Mouse (Mus musculus) gastrocnemius, postnatal 25 days (tissue): Measurements from ENCODE around the gene Gm20388. TPM values are rescaled to one million over a fixed set of nuclear protein-coding genes. Genes with fewer than 3 reads are reported as not detected.
A peak's percentile ranks its signal among the peaks of the same experiment; 100 is the strongest.

Source experiments
- DNase-seq: peaks from one replicate; pipeline ENCODE4 v3.0.0; 2022
- total RNA-seq, 2 experiments: library from RNA; stranded (reverse); gene quantifications; 1 replicate in 1 of 2; 2 replicates in 1 of 2; pipeline ENCODE4 v1.2.3; 2021

Gm20388 gene
- total RNA-seq, 2 experiments from 2014 or later, result 6.7 TPM; not detected in 1

GRCm38 (mm10) chr8:123292785-123293184, 3382.1 kb downstream of the Gm20388 start:
- DNase-seq, result no peak

GRCm38 (mm10) chr8:123298301-123298700, 3387.7 kb downstream of the Gm20388 start:
- no peak for DNase-seq

DNA sequence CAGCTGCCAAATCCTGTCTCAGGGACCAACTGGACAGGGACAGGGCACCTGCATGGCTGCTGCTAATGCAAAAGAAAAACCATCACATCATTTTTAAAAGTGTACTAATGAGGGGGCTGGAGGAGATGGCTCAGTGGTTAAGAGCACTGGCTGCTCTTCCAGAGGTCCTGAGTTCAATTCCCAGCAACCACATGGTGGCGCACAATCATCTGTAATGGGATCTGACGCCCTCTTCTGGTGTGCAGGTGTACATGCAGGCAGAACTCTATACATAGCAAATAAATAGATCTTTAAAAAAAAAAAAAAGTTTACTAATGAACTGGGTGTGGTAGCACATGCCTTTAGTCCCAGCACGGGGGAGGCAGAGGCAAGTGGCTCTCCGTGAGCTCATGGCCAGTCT, 3398.1 kb downstream of the Gm20388 start:
- no peak for DNase-seq

GRCm38 (mm10) chr8:123317781-123318466, 3407.3 kb downstream of the Gm20388 start:
- no peak for DNase-seq

GRCm38 (mm10) chr8:123318467-123318911, 3407.8 kb downstream of the Gm20388 start, which contains the start of gene Fanca:
Fanca (minus strand) TSS chr8:123318576.
- DNase-seq, result peak; percentile 93

DNA sequence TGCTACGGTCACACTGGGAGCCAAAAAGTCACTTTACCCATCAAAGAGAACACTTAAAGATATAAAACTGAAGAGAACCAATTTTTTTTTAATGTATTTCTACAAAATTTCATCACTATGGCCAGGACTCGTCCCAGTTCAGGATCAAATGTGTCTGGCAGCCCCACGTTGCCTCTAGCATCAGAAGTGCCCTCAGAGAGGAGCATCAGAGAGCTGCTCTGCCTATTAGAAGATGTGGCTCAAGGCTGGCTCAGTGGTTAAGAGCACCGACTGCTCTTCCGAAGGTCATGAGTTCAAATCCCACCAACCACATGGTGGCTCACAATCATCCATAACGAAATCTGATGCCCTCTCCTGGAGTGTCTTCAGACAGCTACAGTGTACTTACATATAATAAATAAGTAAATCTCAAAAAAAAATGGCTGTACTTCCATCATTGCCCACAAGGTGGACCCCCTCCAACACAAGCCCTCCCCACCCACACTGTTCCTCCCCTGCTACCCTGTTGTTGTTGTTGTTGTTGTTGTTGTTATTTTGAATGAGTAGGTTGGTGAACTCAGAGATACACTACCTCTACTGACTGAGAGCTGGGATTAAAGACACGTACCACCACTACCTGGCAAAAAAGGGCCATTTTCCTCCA, 3409.0 kb downstream of the Gm20388 start:
- DNase-seq, result no peak

DNA sequence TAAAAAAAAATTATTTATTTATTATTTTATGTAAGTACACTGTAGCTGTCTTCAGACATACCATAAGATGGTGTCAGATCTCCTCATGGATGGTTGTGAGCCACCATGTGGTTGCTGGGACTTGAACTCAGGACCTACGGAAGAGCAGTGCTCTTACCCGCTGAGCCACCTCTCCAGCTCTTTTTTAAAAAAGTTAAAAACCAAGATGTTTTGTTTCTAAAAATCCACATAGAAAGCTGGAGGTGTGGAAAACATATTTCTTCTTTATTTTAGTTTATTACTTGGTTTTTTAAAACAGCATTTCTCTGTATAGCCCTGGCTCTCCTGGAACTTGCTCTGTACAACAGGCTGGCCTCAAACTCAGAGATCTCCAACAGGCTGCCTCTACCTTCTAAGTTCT, 3417.9 kb downstream of the Gm20388 start:
- no peak for DNase-seq

GRCm38 (mm10) chr8:123329350-123329749, 3418.7 kb downstream of the Gm20388 start:
- no peak for DNase-seq

GRCm38 (mm10) chr8:123329961-123330360, 3419.3 kb downstream of the Gm20388 start:
- no peak for DNase-seq

- no peak for DNase-seq
These were observed 3420.1 kb downstream of the Gm20388 start for GRCm38 (mm10) chr8:123330701-123331100.

DNA sequence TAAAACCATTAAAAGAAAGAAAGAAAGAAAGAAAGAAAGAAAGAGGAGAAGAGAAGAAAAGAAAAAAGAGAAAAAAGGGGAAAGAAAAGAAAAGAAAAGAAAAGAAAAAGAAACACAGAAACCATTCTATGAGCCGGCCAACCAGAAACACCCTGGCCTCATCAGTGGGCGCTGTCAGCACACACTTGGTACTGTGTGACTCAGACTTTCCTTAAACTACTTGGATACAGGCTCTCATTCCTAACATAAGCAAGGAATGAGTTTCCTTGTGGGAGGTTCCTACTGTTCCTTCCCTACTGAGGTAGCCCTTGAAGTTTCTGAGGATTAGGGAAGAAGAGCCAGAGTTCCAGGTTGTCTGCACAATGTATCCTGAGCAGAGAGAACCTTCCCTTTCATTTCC, 3420.7 kb downstream of the Gm20388 start:
- no peak for DNase-seq

GRCm38 (mm10) chr8:123331810-123332209, 3421.2 kb downstream of the Gm20388 start:
- DNase-seq, result no peak

DNA sequence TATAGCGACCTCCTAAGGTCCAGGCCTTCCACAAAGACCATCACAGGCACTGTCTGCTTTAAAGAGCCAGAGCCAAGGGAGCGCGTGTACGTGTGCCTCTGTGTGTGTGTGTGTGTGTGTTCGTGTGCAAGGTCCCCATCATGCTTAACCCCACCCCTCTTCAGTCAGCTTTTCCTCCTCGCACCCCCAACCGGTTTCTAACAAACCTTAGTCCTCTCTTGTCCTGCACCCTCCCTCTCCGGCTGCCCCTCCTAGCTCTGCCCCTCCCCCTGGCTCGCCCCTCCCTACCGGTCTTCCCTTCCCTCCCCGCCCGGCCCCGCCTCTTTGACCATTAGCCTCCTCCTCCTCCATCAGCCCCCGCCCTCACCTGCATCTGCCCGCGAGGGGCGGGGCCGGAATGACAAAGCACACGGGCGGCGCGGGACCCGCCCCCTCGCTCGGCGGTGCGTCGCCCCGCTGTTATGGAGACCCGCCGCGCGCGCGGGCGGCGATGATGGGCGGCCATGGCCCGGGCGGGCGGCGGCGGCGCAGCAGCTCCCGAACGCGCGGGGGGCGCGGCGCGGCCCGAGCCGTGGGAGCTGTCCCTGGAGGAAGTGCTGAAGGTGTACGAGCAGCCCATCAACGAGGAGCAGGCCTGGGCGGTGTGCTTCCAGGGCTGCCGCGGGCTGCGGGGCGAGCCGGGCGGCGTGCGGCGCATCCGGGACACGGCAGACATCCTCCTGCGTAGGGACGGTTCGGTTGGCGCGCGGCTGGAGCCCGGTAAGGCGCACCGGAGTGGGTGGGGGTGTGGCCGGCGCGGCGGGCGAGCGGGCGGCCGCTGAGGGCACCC, 3421.8 kb downstream of the Gm20388 start, which contains the start of gene Spire2:
Gene Spire2, plus strand, starts transcription at position 452 of the 829 bp plus-strand sequence.
- peak; percentile 56 for DNase-seq

GRCm38 (mm10) chr8:123333091-123333587, 3422.5 kb downstream of the Gm20388 start:
- DNase-seq, result no peak

- no peak for DNase-seq
These were observed 3423.2 kb downstream of the Gm20388 start for GRCm38 (mm10) chr8:123333864-123334263.

GRCm38 (mm10) chr8:123334467-123334866, 3423.8 kb downstream of the Gm20388 start:
- DNase-seq, result no peak

DNA sequence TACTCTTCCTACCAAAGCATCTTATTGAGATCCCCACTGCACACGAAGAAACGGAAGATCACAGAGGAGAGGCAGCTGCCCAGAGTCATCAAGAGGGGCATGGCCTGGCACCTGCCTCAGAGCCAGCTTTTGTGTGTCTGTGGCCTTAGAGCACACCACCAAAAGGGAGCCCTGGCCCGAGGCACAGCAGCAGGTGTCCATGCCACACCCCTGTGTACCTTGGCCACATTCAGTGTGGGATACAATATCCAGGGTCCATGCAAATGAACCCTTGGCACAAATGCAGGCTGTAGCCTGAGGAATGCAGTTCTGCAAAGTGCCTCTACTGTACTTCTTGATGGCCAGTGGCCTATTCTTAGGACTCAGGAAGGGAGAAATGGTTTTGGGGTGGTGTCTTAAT, 3426.8 kb downstream of the Gm20388 start:
- DNase-seq, result no peak

DNA sequence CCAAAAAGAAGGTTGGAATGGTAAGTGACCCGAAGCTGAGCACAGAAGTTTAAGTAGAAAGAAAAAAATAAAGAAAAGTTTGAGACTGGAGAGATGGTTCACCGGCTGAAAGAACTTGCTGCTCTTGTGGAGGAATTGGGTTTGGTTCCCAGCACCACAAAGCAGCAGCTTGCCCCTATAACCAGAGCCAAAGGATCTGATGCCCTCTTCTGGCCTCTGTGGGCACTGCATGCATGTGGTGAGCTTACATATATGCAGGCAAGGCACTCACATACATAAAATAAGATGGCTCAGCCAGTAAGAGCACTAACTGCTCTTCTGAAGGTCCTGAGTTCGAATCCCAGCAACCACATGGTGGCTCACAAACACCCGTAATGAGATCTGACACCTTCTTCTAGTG, 3429.4 kb downstream of the Gm20388 start:
- no peak for DNase-seq

DNA sequence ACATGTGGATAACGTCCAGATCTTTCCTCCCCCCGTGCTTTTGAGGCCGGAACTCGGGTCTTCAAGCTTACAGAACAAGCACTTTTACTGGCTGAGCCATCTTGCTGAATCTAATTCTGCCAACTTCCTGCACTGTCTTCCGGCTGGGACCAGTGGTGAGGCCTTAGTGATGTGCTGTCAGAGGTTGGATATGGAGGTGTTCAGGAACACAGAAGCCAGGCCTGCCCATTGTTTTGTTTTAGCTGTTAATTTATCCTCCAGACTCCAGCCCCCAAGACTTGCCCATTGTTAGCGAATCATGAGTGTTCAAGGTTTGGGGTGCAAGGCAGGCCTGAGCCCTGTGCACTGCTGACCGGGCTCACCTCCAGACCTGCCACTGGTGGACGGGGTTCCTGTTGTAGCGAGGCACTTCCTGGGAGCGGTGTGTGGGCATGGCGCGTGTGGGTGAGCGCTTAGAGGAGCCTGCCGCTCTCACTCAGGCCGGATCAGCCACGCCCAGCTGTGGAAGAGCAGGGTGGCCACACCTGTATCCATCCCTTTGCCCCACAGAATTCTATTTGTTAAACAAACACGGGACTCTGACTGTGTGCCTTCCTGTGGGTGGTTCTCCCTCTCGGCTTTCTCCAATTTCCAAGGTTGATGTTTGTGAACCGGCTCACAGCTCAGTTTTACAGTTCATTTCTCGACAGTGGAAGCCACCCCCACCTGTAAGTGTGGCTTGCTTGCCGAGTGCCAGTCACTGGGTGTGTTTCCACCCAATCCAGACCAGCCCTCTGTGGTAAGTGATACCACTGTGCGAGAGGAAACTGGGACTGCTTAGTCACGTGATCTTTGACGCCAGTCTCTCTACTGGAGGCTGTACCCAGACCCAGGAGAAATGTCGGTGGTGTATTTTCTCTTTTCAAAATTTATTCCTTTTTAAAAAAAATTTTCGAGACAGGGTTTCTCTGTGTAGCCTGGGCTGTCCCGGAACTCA, 3430.7 kb downstream of the Gm20388 start:
- no peak for DNase-seq

- DNase-seq, result no peak
These were observed 3431.6 kb downstream of the Gm20388 start for GRCm38 (mm10) chr8:123342253-123342652.

- DNase-seq, result no peak
These were observed 3432.3 kb downstream of the Gm20388 start for GRCm38 (mm10) chr8:123342911-123343310.
